Mouse (Mus musculus) lung, adult 2 months (tissue): ENCODE results near the gene Gstm3.

ENCODE experiments used
- CTCF ChIP-seq: fragments of 200-500 bp; IDR thresholded peaks from 2 replicates; pipeline ENCODE4 v1.5.1; 2011; ENCODE audit warnings: mild to moderate bottlenecking, low read length, control low read depth; ENCODE audit not compliant: insufficient read depth
- POLR2A ChIP-seq: fragments of 200-500 bp; IDR thresholded peaks from 2 replicates; pipeline ENCODE4 v1.6.1; 2011; ENCODE audit warnings: low read depth, mild to moderate bottlenecking, control low read depth, low read length, borderline replicate concordance; ENCODE audit errors: extremely low read depth

GRCm38 (mm10) chr3:107964656-107965308, 4.3 kb downstream of the Gstm3 start:
- no peak for TF ChIP-seq CTCF
- no peak for TF ChIP-seq POLR2A
